Mouse (Mus musculus) layer of hippocampus, adult 2 months (tissue): ENCODE measurements around the gene Akap13. TPM values are rescaled to one million over a fixed set of nuclear protein-coding genes. Genes with fewer than 3 reads are reported as not detected.
"Not testable (repeated sequence)": the region's sequence is repeated elsewhere in the genome, so short reads cannot be mapped to it uniquely, and the experiment has no call there.

ENCODE experiments used
- DNase-seq, 2 experiments: peaks; one replicate each; pipeline ENCODE4 v3.0.0; 2022; ENCODE audit warnings: low spot score in 2 of 2
- H3K27ac ChIP-seq: fragments of 200-600 bp; 2 replicates; pipeline ENCODE4 v1.8.1; 2022
- H3K4me3 ChIP-seq: fragments of 200-600 bp; 2 replicates; pipeline ENCODE4 v1.8.1; 2022; ENCODE audit warnings: mild to moderate bottlenecking
- CTCF ChIP-seq: fragments of 200-600 bp; conservative IDR thresholded peaks from 2 replicates; pipeline ENCODE4 v1.8.1; 2022; ENCODE audit warnings: antibody characterized with exemption, mild to moderate bottlenecking, moderate library complexity
- total RNA-seq, 2 experiments: library from RNA; stranded (reverse); gene quantifications; 2 replicates each; pipeline ENCODE4 v1.2.3; 2021

Akap13 gene
- total RNA-seq, 2 experiments from 2014 or later, result 66.5 to 73.6 TPM

DNA sequence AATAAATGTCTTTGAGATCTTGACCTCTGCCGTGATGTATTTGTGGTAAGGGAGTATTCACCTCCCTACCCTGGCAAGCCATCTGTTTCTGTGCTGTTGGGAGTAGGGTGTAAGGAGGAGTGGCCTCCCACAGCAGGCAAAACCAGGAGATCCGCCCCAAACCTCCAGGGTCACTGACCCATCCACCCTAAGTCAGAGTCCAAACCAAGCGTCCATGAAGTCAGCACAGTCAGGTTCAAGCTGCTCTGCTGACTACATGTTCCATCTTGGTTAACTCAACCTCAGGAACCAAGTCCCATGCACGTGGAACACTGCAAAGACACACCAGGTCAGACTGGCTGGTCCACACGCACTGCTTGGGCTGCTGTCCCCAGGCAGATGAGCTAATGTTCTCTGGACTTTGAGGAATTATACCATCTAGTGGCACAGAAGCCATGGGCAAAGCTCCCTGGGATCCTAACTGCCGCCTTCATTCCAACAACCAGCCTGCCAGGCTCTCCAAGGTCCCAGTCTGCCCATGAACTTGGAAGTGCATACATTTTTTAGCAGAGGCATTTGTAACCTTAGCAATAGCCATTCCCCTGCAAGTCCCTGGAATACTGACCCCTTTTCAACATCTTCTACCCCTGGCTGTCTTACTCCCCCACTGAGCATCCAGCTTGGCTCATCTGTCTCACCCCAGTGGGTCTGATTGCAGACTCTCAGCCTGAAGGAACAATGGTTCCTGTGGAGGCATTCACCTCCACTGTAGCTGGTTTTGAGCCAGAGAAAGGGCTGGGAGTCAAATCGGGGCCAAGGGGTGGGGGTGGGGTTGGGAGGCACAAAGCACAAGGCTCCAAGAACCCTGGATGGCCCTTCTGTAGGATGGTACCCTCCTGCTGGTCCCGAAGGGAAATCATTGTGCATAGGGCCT is 299.5 kb downstream of the Akap13 start:
- Histone ChIP-seq H3K27ac (no peak overlapping the region), H3K4me3 (no peak overlapping the region)
- TF ChIP-seq CTCF, result no peak
- no peak for DNase-seq

- DNase-seq, result no peak
- Histone ChIP-seq H3K4me3 (no peak overlapping the region), H3K27ac (no peak overlapping the region)
- 0 out of 2 replicates have a peak, but pooled peaks have one; percentile 8 for TF ChIP-seq CTCF
These were observed 300.6 kb downstream of the Akap13 start for GRCm38 (mm10) chr7:75755861-75756449.

GRCm38 (mm10) chr7:75759992-75760514 is 304.7 kb downstream of the Akap13 start:
- DNase-seq, result no peak
- TF ChIP-seq CTCF, result no peak
- Histone ChIP-seq H3K27ac (no peak overlapping the region), H3K4me3 (no peak overlapping the region)

GRCm38 (mm10) chr7:75760661-75761319 is 305.5 kb downstream of the Akap13 start:
- not testable (repeated sequence) for H3K27ac ChIP-seq

GRCm38 (mm10) chr7:75762225-75762624 is 306.9 kb downstream of the Akap13 start:
- H3K4me3 ChIP-seq, H3K27ac ChIP-seq, DNase-seq: not testable (repeated sequence)

More at GRCm38 (mm10) chr7:75760661-75761319, 305.5 kb downstream of the Akap13 start:
- not testable (repeated sequence) for DNase-seq, H3K4me3 ChIP-seq

DNA sequence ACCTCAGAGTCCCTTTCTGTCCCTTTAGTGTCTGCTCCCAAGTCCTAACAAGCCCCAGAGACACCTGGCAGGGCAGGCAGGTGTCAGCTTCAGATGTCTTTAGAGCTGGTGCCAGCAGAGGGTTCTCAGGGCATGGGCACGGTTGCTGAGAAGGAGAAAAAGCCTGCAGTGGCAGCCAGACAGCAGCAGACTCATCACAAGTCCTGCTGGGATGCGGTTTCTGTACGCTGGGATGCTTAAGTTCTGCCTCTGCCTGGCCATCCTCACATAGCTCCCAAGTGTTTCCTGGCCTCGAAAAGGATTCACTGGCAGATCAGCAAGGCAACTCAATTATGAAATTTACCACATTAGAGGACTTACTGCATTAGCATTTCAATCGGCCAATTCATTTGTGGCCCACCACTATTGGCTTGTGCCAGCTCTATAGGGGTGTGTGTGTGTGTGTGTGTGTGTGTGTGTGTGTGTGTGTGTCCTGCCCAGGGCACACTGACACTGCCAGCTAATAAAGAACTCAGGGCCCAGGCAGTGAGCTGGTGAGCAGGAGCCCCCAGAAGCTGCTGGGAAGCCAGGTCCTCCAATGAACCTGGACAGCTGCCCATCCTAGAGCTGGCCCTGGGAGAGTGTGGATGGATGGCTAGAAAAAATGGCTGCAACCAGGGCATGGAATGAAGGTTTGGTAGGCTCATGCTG is 311.9 kb downstream of the Akap13 start:
- not testable (repeated sequence) for DNase-seq, H3K4me3 ChIP-seq, H3K27ac ChIP-seq

- Histone ChIP-seq H3K4me3 (no peak overlapping the region), H3K27ac (no peak overlapping the region)
- DNase-seq, result no peak
- TF ChIP-seq CTCF, result no peak
These were observed 312.8 kb downstream of the Akap13 start for GRCm38 (mm10) chr7:75768169-75768568.

DNA sequence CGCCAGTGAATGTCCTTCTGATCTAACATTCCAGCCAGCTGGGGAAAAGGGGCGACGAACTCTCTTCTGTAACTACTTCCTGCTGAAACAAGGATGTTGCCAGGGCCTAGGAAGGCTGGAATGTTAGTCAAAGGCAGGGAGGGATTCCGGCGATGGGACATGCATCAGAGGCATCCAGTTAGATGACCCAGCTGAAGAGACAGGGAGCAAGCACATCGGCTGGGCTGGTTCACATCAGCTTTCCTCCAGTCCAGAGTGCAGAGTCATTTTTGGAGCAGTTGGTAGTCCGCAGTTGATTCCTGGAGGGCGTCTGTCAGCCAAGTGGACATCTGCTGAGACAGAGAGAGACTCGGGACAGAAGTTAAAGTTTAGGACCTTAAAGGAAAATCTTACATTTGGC is 314.6 kb downstream of the Akap13 start:
- no peak for DNase-seq
- Histone ChIP-seq H3K4me3 (no peak overlapping the region), H3K27ac (no peak overlapping the region)
- TF ChIP-seq CTCF, result no peak

- H3K4me3 ChIP-seq, H3K27ac ChIP-seq, DNase-seq: not testable (repeated sequence)
These were observed 319.1 kb downstream of the Akap13 start for GRCm38 (mm10) chr7:75774095-75775078.

- TF ChIP-seq CTCF, result no peak
These were observed 322.7 kb downstream of the Akap13 start for GRCm38 (mm10) chr7:75778053-75778452.

DNA sequence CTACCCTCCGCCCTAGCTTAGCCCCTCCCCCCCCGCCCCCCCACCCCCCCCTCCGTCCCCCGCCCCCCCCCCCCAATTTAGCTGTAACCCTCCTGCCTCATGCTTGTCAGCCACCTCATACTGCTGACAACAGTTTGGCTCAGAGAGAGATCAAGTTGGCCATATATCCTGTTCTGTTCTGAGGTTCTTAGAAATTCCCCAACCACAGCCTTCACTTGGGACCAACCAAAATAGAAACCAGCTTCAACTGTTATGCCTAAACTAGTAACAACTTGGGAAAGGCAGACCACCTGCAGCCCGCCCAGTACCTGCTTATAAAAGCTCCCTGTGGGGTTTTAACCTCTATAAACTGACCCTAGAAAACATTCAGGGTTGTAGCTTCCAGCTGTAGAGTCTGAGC is 325.5 kb downstream of the Akap13 start:
- Histone ChIP-seq H3K27ac (no peak overlapping the region), H3K4me3 (no peak overlapping the region)
- no peak for TF ChIP-seq CTCF
- DNase-seq, result no peak

More at GRCm38 (mm10) chr7:75778053-75778452, 322.7 kb downstream of the Akap13 start:
- Histone ChIP-seq H3K4me3 (no peak overlapping the region), H3K27ac (no peak overlapping the region)
- DNase-seq, result no peak
